Mouse (Mus musculus) lung, adult 2 months (tissue): ENCODE measurements at regions not wholly inside any gene's neighbourhood (a gene's known extent, or its start where the extent isn't known, plus 50 kb on each side); places are given as distances from the start of the nearest gene placed in this dataset.

Experiments
- CTCF ChIP-seq: fragments of 200-500 bp; IDR thresholded peaks from 2 replicates; pipeline ENCODE4 v1.5.1; 2011; ENCODE audit warnings: mild to moderate bottlenecking, low read length, control low read depth; ENCODE audit not compliant: insufficient read depth
- POLR2A ChIP-seq: fragments of 200-500 bp; IDR thresholded peaks from 2 replicates; pipeline ENCODE4 v1.6.1; 2011; ENCODE audit warnings: low read depth, mild to moderate bottlenecking, control low read depth, low read length, borderline replicate concordance; ENCODE audit errors: extremely low read depth

- no peak for TF ChIP-seq POLR2A
- no peak for TF ChIP-seq CTCF
These were observed 324.3 kb downstream of the Bcl11a start for GRCm38 (mm10) chr11:24402127-24402526.
